Mouse (Mus musculus): Measurements from ENCODE around the gene Il2rg.

The Il2rg gene

DNA sequence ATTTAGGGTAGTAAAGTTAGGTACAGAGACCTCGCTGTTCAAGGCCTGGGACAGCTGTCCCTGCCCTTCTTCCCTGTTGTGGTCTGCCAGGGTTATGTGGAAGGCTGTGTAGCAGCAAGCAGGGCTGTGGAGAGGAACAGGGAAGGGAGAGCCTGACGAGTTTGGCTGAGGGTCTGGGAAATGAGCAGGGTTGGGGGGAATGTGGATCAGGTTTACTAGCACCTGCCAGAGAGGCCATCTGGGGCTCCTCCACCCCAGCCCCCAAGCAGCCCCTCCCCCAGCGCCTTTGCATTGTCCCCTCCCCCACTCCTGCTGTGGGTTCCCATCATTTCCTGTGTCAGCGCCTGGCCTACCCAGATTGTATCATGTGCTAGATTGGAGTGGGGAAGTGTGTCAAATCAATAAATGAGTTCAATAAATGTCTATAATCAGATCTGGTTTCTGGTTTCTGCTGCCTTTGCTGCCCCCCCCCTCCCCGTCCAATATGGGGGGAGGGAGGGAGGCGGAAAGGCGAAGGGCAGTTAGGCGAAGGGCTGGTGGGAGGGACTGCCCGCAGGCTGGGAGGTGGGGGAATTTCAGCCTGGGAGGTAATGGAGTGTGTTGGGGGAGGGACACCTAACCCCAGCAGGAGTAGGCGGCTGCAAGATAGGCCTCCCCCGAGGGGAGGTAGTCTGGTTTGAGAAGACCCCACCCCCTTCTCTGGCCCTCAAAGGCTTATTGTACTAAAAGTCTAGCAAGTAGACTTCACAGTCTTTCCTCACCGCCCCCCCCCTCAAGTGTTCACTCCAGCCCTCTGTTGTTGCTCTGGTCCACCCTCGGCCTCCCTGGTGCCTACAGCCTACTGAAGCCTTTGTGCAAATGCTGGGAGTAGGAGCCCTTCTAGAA is 7.4 kb downstream of the Il2rg start:
- DNase-seq (ENCODE audit: low spot score), result peak; percentile 60

DNA sequence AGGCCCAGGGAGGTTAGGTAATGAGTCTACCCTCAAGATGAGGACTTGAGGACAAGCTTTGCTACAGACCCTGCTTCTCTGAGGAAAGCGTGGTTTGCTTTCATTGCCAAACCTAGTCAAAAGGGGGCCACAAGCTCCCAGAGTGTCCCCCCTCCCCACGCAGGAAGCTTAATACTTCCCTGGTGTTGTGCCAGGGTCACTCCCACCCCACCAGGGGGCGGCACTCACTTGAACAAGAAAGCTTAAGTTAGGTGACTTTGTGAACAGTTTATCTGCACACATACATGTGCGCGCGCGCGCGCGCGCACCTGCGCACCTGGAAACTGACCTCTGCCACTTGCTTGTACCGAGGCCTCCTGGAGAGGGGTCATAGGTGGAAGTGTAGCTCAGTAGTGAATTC is 11.5 kb downstream of the Il2rg start:
- no peak for DNase-seq (ENCODE audit: low spot score)

DNA sequence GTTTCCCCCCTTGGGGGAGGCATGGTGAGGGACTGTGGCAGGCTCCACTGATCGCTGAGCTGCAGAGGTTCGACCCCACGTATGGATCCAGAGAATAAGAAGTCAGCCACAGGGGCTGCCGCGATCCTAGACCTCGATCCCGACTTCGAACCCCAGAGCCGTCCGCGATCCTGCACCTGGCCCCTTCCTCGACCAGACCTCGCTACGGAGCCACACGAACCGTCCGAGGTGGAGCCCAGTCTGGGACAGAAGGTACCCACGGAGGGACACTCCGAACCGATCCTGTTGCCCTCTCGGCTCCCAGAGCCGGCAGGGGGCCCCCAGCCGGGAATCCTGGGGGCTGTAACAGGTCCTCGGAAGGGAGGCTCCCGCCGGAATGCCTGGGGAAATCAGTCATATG is 13.3 kb downstream of the Il2rg start:
- peak; percentile 16 for DNase-seq (ENCODE audit: low spot score)

GRCm38 (mm10) chrX:101253952-101254729 is 13.9 kb downstream of the Il2rg start, which contains the start of gene Foxo4:
Gene Foxo4 (plus strand): TSS chrX:101254528.
- peak; percentile 94 for DNase-seq (ENCODE audit: low spot score)

- DNase-seq (ENCODE audit: low spot score), result no peak
Observed at GRCm38 (mm10) chrX:101245011-101245410, 23.0 kb downstream of the Il2rg start.

DNA sequence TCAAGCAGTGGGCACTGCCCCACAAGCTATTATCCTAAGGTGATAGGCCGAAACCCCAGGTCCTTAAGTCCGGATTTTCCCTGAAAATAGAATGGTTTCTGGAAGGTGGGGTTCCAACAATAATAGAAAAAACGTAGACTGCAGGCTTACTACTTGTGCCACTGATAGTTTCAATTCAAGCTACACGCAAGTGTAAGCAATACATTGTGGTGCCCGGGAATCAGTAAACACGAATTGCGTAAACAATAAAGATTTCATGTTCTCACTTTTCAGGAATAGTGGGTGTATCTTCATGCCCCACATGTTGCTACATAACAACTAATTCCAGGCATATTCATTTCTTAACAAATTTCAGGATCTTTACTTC is 45.3 kb downstream of the Il2rg start:
- DNase-seq (ENCODE audit: low spot score), result no peak

DNA sequence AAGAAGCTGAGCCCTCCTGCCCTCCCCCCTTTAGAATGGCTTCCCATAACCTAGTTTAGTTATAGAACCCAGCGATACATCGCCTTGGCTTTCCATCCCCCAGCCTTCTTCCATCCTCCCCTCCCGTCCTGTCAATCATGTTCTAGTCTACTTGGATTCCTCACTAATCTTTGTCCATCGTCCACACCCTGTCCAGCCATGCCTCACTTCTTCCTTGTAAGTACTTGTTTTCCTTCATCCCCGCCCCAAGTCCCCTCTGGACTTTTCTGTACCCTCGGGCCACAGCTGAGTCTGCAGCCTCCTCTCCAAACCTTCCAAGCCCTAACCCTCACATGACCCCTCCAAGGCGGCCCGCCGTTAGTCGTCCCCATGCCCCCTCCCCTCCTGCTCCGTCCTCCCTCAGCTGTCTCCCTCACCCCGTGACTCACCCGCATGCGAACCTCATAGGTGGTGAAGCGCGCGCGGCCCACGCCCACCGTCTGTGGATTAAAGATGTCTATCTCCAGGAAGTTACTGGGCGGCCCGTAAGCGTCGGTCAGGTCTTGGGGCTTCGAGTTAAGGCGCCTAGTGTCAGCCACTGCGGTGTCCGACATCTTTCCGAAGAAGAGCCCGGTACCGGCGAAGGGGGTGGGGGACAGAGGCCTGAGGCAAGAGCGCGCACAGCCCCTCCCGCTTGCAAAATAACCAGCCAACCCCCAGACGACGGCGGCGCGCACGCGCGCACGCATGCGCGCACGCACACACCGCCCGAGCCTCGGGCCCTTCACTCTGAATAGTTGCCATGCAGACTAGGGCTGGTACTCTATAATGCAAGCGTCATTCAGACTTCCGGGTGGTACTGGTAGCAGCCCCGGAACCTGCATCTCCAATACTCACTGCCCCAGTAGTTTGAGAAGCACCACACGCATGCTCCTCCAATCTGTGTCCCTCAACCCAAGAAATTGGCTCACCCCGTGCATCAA is 45.9 kb downstream of the Il2rg start, which contains the start of gene Snx12:
Gene Snx12, minus strand, starts transcription at position 730 of the 962 bp plus-strand sequence.
- DNase-seq (ENCODE audit: low spot score), result peak; percentile 84

All from embryo, embryonic 10 days (tissue).